Mouse (Mus musculus) intestine, embryonic 14.5 days (tissue): ENCODE measurements at regions not wholly inside any gene's neighbourhood (a gene's known extent, or its start where the extent isn't known, plus 50 kb on each side); places are given as distances from the start of the nearest gene placed in this dataset.

Source experiments
- ATAC-seq: fragments of 200-750 bp; cut with Nextera tagmentation; replicated peaks from 2 replicates; pipeline ENCODE4 v1.8.0; 2017; ENCODE audit warnings: low read depth, moderate number of reproducible peaks, moderate TSS enrichment, moderate library complexity; ENCODE audit not compliant: low FRiP score, low TSS enrichment
- DNase-seq: peaks from one replicate; pipeline ENCODE4 v3.0.0-alpha.2; 2018; ENCODE audit warnings: low spot score
- H3K27ac ChIP-seq: fragments of 300-500 bp; sonication (generic); 2 replicates; pipeline ENCODE4 v1.5.1; 2014; ENCODE audit warnings: low read depth, mild to moderate bottlenecking, control low read depth
- H3K27me3 ChIP-seq: fragments of 300-500 bp; sonication (generic); replicated peaks from 2 replicates; pipeline ENCODE4 v1.6.1; 2014; ENCODE audit warnings: low read length, control low read depth; ENCODE audit not compliant: control insufficient read depth, insufficient read depth
- H3K36me3 ChIP-seq: fragments of 300-500 bp; sonication (generic); 2 replicates; pipeline ENCODE4 v1.6.1; 2014; ENCODE audit warnings: low read length, control low read depth; ENCODE audit not compliant: control insufficient read depth, insufficient read depth
- H3K4me1 ChIP-seq: fragments of 300-500 bp; sonication (generic); replicated peaks from 2 replicates; pipeline ENCODE4 v1.6.1; 2014; ENCODE audit warnings: low read length, control low read depth, mixed read lengths; ENCODE audit not compliant: control insufficient read depth, insufficient read depth
- H3K4me2 ChIP-seq: fragments of 300-500 bp; sonication (generic); 2 replicates; pipeline ENCODE4 v1.6.1; 2014; ENCODE audit warnings: low read length
- H3K4me3 ChIP-seq: fragments of 300-500 bp; sonication (generic); 2 replicates; pipeline ENCODE4 v1.5.1; 2014; ENCODE audit warnings: low read depth, low read length, control low read depth, mixed read lengths
- H3K9ac ChIP-seq: fragments of 300-500 bp; sonication (generic); 2 replicates; pipeline ENCODE4 v1.6.1; 2014; ENCODE audit warnings: mild to moderate bottlenecking, low read length
- H3K9me3 ChIP-seq: fragments of 300-500 bp; sonication (generic); 2 replicates; pipeline ENCODE4 v1.6.1; 2016; ENCODE audit warnings: low read length, control low read depth; ENCODE audit not compliant: control insufficient read depth
- WGBS: fragments of 180-500 bp; shearing (Covaris S2); extraction: QIAGEN DNeasy Blood & Tissue Kit; methylation state at CpG from one replicate; pipeline ENCODE4 v1.1.7; 2014; 5-methylcytosine and 5-hydroxymethylcytosine counted together

DNA sequence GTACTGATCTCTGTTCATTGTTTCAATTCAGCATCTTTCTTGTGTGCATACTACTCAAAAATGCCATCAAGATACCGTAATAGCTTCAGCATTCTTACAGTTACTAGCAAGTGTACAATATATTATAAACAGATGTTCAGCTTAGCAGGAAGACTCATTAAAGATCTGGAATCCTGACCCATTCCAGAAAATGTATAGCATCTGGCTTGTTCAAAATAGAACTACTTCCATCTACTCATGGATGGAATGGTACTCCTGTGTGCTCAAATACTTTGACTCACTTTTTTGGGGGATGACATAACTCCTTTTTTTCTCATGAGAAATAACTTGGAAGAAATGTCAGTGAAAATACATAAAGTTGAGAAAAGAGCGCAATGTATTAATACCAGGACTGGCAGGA is 291.2 kb upstream of the Manea start:
- no peak overlapping the region for H3K4me3 ChIP-seq
- no peak for DNase-seq
- no peaks in the 10 kb centered on the region for H3K27me3 ChIP-seq
- WGBS, result 89% methylated on average over 2 of the region's 2 CpGs
- H3K4me1 ChIP-seq, result no peaks in the 10 kb centered on the region
- H3K9me3 ChIP-seq, result no peaks in the 10 kb centered on the region
- no peak overlapping the region for H3K9ac ChIP-seq
- H3K4me2 ChIP-seq, result no peak overlapping the region
- H3K27ac ChIP-seq, result no peak overlapping the region
- no peak for ATAC-seq
- H3K36me3 ChIP-seq, result no peaks in the 10 kb centered on the region

DNA sequence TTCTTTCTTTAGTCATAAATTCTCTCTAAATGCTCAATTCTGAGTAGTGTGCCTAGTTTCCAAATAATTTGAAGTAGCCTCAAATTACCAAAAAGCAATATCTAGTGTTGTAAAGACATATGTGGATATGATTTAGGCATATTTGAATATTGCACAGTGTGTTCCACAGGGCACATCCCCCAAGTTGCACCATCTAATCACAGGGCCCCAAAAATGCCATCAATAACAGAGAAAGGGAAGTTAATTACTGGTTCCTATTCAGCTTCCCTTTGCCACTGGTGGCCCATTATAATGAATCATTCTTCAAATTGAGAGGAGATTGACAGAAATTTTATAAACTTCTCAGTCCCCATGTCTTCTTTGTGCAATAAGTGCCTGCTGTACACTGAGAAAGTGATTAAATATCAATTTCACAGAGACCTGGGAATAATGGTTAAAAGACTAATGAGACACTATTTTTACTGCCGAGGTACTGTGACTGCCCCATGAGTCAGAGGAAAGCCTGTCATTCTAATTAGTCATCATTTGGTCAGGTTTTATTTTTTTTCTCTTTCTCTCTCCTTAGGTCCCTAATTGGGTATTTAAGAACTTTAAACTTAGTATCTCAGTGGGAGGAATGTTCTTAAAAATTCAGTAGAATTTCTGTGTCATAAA is 284.0 kb upstream of the Manea start:
- Histone ChIP-seq H3K27me3 (no peaks in the 10 kb centered on the region), H3K4me2 (no peak overlapping the region), H3K9ac (no peak overlapping the region), H3K4me1 (no peaks in the 10 kb centered on the region), H3K9me3 (no peaks in the 10 kb centered on the region), H3K36me3 (no peaks in the 10 kb centered on the region), H3K27ac (no peak overlapping the region), H3K4me3 (no peak overlapping the region)
- ATAC-seq, result no peak
- DNase-seq, result no peak
- 51% methylated on average over 1 of the region's 1 CpGs for WGBS

DNA sequence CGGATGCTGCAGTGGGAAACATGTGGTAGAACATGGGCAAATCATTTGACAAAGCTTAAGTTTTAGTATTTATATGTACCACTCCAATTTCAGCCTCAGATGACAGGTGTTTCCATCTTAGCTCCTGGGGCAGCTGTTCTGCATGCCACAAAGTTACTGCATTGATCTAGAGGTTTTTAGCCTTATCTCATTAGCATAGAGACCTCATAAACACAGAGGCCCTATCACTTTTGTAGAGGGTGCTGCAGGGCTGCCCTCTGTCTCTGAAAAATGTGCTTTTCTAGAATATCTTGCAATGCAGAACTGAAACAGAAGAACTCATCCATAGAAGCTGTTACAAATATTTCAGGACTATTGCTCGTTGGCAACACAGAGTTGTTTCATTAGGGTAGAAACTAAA is 283.0 kb upstream of the Manea start:
- Histone ChIP-seq H3K4me1 (no peaks in the 10 kb centered on the region), H3K27ac (no peak overlapping the region), H3K9me3 (no peaks in the 10 kb centered on the region), H3K9ac (no peak overlapping the region), H3K27me3 (no peaks in the 10 kb centered on the region), H3K4me3 (no peak overlapping the region), H3K4me2 (no peak overlapping the region), H3K36me3 (no peaks in the 10 kb centered on the region)
- DNase-seq, result no peak
- WGBS, result 72% methylated on average over 2 of the region's 2 CpGs
- no peak for ATAC-seq

DNA sequence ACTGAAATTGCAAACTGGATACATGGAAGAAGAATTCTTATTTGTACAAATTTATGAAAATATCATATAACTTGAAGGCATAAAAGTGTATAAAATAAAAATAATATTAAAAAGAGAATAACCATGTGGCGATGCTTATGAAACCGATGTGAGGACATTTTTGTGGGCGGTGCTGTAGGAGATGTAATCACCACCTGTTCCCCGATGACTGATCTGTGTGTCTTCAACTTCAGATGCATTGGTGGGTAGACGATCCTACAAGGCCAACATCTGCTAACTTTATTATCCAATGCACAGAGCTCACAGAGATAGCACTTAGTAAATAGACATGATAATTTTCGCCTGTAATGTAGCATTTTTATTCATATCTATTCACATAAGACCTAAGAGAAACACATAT is 281.1 kb upstream of the Manea start:
- no peaks in the 10 kb centered on the region for H3K9me3 ChIP-seq
- no peaks in the 10 kb centered on the region for H3K36me3 ChIP-seq
- ATAC-seq, result no peak
- no peaks in the 10 kb centered on the region for H3K27me3 ChIP-seq
- no peak overlapping the region for H3K4me3 ChIP-seq
- no peak overlapping the region for H3K9ac ChIP-seq
- H3K27ac ChIP-seq, result no peak overlapping the region
- no peak for DNase-seq
- no peaks in the 10 kb centered on the region for H3K4me1 ChIP-seq
- H3K4me2 ChIP-seq, result no peak overlapping the region
- 84% methylated on average over 6 of the region's 6 CpGs for WGBS

DNA sequence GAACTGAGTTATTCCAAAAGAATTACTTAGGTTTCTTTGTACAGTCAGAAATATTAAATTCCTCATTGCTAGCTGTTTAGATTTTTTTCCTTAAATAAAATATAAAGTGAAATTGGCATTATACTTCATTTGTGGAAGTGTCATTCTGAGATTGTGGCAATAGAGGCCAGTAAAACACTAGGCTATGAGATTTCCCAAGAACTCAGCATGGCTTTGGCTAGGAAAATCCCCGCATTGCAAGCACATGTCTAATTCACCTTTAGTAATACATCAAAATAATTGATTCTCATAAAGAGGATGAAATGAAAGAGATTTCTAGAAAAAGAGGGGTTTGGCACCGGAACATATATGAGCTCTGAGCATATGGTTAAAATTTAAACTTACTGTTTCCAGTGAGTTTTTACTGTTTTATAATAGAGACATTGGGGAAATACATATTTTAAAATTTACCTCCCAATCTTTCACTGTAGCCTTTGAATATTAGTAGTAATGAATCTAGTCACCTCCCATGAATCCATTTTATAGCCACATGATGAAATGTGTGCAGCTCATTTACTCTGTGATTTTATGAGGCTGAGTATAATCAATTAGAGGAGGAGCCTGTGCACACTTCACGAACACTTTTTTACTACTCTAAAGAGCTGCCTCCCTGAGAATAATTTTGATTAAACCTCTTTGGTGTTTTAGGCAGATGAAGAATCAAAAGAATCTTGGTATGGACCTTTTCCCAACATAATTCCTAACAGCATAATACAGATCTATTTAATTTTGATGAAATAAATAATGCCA is 242.6 kb upstream of the Manea start:
- Histone ChIP-seq H3K4me1 (no peaks in the 10 kb centered on the region), H3K36me3 (no peaks in the 10 kb centered on the region), H3K9me3 (no peaks in the 10 kb centered on the region), H3K27ac (no peak overlapping the region), H3K4me2 (no peak overlapping the region), H3K9ac (no peak overlapping the region), H3K4me3 (no peak overlapping the region), H3K27me3 (no peaks in the 10 kb centered on the region)
- DNase-seq (no peak), ATAC-seq (no peak)
- WGBS, result 77% methylated on average over 3 of the region's 3 CpGs

DNA sequence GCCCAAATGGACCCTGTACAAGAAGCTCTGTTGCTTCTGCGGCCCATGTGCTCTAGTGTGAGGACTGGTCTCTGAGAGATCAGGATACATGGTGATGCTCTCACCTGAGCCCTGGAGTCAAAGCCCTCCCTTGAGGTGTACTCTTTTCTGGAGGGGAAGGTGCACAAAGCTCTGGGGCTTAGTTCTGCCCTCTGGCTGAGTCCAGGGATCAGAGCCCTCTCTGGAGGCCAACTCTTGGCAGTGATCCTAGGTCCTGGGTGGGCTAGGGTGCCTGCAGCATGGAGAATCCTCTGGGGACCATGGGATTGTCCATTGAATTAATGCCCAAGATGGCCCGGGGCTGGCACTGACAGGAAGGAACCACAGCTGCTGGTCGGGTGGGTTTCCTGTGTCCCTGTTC is 209.0 kb upstream of the Manea start:
- H3K27ac ChIP-seq, result no peak overlapping the region
- no peaks in the 10 kb centered on the region for H3K27me3 ChIP-seq
- 89% methylated on average over 3 of the region's 3 CpGs for WGBS
- no peaks in the 10 kb centered on the region for H3K36me3 ChIP-seq
- no peak overlapping the region for H3K4me3 ChIP-seq
- H3K9ac ChIP-seq, result no peak overlapping the region
- no peak overlapping the region for H3K4me2 ChIP-seq
- no peaks in the 10 kb centered on the region for H3K4me1 ChIP-seq
- H3K9me3 ChIP-seq, result no peaks in the 10 kb centered on the region
- DNase-seq, result no peak
- no peak for ATAC-seq

DNA sequence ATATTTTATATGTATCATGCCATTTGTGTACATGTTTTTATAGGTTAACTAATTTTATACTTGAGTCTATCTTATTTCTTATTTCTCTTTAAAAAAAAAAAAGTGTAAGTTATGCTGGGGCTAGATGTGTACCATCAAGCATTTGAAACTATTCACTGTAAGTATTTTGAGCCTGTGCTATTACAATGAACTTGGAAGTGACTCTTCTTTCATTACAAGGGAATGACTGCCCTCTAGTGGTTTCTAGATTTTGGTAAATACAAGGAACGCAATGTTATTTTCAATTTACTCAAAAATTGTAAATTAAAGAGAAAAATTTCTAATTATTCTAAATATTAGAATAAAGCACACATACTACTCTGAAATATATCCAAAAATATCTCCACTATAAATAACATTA is 197.1 kb upstream of the Manea start:
- H3K9me3 ChIP-seq, result no peaks in the 10 kb centered on the region
- H3K4me1 ChIP-seq, result no peaks in the 10 kb centered on the region
- no peak overlapping the region for H3K9ac ChIP-seq
- H3K27ac ChIP-seq, result no peak overlapping the region
- H3K4me3 ChIP-seq, result no peak overlapping the region
- ATAC-seq (no peak), DNase-seq (no peak)
- H3K27me3 ChIP-seq, result no peaks in the 10 kb centered on the region
- no peak overlapping the region for H3K4me2 ChIP-seq
- H3K36me3 ChIP-seq, result no peaks in the 10 kb centered on the region
- 42% methylated on average over 1 of the region's 1 CpGs for WGBS

DNA sequence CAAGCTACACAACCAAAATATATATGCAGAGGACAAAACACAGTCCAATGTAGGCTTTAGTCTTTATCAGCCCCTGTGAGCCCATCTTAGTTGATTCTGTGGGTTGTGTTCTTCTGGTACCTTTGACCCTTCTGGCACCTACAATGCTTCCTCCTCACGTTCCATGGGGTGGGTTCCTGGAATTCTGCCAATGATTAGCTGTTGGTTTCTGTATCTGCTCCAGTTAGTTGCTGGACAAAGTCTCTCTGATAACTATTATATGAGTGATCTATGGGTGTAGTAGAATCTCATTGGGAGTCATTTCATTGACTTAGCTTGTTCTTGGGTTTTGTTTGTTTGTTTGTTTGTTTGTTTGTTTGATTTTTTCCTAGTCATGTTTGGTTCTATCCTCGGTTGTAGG is 195.8 kb upstream of the Manea start:
- H3K4me1 ChIP-seq, result no peaks in the 10 kb centered on the region
- no peak overlapping the region for H3K4me3 ChIP-seq
- H3K9ac ChIP-seq, result no peak overlapping the region
- H3K36me3 ChIP-seq, result no peaks in the 10 kb centered on the region
- ATAC-seq (0 out of 2 replicates have a peak, but pooled peaks have one; percentile 27), DNase-seq (no peak)
- no peak overlapping the region for H3K27ac ChIP-seq
- no peak overlapping the region for H3K4me2 ChIP-seq
- WGBS, result 49% methylated on average over 2 of the region's 2 CpGs
- no peaks in the 10 kb centered on the region for H3K9me3 ChIP-seq
- no peaks in the 10 kb centered on the region for H3K27me3 ChIP-seq

DNA sequence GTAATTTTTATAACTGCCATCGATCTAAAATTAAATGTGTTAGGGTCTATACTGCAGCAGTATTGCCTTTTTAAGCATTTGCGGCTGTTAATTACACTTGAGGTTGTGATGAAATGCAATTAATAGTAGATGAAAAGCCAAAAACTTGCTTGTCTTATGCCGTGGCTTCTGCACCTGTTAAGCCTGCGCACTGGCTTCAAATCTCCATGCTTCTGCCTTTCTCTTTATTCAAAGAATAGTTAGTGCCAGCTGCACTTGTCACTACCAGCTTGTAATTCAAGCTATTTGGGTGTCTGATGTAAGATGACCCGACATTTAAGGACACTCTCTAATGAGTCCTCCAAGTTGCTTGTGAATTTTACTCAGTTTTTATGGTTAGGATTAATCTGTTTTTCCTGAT is 161.3 kb upstream of the Manea start:
- no peaks in the 10 kb centered on the region for H3K36me3 ChIP-seq
- no peaks in the 10 kb centered on the region for H3K4me1 ChIP-seq
- ATAC-seq (no peak), DNase-seq (no peak)
- H3K9me3 ChIP-seq, result no peaks in the 10 kb centered on the region
- H3K27me3 ChIP-seq, result no peaks in the 10 kb centered on the region
- whole genome bisulfite sequencing, result 84% methylated on average over 5 of the region's 5 CpGs
- no peak overlapping the region for H3K27ac ChIP-seq
- H3K9ac ChIP-seq, result no peak overlapping the region
- no peak overlapping the region for H3K4me3 ChIP-seq
- H3K4me2 ChIP-seq, result no peak overlapping the region
